Mouse (Mus musculus): ENCODE data around the gene Itga4.
A peak's percentile ranks its signal among the peaks of the same experiment; 100 is the strongest.

Gene Itga4

DNA sequence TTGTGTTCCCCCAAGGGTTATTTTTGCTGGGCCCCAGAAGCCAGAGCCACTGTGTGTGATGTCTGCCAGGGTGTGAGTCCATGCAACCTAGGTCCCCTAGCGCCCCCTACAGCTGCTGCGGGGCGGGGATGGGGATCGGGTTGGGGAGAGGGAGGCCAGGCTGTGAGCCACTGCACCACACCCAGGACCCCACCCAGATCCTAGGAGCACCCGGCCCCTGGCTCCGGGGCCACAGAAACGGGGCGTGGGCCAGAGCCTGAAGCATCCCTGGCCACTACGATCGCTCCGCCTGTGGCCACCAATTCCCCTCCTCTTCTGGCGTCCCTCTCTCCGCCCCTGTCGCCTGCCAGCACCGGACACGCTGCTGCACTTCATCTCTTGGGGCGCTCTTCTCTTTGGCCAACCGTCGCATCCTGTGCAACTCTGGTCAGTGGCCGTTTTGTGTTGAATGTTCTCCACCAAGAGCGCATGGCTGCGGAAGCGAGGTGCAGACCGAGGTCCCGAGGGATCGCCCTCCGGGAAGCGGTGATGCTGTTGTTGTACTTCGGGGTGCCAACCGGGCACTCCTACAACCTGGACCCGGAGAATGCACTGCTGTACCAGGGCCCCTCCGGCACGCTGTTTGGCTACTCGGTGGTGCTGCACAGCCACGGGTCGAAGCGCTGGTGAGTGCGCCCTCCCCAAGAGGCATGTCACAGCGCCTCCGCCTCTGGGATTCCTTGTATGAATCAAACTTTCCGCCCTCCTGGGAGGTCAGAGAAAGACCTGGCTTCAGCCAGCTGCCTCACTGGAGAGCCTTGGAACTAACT is at the start of gene Itga4:
Gene Itga4, plus strand, starts transcription at position 235 of the 809 bp plus-strand sequence.
- peak; percentile 78 for DNase-seq

DNA sequence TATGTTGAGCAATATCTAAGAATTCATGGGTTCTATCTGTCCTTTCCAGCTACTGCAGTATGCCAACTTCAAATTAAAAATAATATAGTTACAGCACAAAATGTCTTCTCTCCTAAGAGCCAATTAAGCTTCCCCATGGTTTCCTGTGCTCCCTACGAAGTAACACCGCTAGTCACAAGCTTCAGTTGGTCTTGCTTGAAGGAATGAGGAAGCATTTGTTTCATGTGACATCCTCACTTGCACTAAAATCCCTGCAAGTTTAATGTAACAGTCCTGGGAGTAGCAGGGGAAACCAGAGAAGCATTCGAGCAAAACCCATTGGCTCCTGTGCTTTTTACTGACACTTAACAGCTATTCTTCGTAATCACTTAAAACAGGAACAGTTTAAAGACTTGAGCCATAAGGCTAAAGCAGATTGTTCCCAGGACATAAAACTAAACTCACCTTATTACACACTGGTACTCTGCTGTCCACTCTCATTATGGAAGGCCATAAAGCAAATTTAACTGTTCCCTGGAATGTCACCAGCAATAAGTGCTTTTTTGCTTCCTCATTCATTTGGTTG is 49.0 kb upstream of the Itga4 start:
- DNase-seq = no peak

DNA sequence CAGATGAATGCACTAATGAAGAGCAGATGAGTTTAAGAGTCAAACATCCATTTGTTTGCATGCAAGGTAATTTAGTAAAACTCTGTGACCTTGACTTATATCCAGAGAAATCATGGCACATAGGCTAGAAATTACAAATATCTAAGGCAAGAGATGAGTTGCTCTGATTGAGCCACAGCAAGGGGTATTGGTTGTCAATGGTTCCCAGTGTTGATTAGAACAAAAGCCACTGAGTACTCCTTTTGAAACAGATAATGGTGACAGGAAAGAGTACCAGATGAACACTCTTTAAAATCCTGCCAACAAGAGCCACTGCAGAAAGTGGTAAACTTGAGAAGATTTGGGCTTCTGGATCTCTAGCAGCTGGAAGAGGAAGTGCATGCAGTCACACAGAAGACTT is 40.2 kb upstream of the Itga4 start:
- no peak for DNase-seq

DNA sequence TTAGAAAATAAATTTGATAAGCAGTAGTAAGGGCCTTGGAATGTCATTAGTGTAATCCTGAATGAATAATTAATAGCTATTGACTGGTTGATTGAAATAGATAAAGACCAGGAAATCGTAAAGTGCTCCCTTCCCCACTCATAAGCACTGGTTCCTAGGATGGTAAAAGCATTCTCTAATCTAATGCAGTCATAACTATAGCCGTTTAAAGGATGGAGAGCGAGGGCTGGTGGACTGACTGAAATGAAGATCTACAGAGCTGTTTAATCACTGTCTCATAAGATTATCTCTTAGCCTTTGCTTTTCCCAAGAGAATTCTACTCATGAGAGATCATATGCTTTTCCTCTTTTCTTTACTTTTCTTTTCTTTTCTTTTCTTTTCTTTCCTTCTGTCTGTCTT is 39.7 kb upstream of the Itga4 start:
- no peak for DNase-seq

DNA sequence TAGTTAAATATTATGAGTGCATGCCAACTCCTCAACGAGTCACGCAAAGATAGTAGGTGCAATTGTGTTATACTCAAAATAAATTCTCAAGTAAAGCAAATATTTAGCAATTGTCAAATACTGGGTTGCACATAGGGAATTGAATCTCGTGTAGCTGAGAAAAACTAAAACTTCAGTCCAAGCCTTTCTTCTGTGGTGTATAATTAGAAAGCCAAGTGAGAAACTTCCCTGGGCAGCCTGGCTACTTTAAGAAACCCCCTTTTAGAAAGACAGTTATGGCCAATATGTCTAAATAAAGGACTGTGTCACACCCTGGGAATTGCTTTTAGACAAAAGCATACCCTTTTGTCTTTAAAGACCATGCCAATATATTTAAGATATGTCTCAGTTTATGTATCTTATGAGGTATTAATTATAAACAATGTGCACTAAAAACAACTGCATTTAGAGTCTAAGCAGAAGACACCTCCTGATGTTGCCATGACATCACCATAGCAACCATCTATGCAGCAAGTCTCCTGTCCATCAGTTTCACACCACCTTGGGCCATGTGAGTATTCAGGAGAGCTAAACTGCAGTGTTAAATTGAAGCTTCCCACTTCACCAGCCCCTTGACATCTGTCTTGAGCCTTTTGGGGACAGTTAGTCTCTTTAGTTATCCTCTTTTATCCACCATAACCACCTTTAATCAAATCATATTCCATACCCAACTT is 30.4 kb upstream of the Itga4 start:
- no peak for DNase-seq

DNA sequence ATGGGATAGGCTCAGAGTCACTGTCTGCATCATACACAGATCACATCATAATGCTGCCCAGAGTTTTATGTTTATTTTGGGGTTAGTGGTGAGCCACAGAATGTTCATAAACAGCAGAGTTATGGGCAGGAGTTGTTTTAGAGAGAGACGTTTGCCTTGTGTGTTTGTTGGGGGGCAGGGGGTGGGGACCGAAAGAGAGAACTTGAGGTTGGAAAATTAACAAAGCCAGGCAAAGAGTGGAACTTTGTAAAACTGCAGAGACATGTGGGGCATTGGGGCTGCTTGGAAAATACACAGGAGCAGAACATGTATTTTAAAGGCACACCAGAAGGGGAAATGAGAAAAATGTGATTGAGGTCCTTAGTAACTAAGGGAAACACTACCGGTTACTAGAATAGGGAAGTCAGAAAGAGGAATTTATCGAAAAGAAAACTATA is 27.4 kb upstream of the Itga4 start:
- DNase-seq = no peak

DNA sequence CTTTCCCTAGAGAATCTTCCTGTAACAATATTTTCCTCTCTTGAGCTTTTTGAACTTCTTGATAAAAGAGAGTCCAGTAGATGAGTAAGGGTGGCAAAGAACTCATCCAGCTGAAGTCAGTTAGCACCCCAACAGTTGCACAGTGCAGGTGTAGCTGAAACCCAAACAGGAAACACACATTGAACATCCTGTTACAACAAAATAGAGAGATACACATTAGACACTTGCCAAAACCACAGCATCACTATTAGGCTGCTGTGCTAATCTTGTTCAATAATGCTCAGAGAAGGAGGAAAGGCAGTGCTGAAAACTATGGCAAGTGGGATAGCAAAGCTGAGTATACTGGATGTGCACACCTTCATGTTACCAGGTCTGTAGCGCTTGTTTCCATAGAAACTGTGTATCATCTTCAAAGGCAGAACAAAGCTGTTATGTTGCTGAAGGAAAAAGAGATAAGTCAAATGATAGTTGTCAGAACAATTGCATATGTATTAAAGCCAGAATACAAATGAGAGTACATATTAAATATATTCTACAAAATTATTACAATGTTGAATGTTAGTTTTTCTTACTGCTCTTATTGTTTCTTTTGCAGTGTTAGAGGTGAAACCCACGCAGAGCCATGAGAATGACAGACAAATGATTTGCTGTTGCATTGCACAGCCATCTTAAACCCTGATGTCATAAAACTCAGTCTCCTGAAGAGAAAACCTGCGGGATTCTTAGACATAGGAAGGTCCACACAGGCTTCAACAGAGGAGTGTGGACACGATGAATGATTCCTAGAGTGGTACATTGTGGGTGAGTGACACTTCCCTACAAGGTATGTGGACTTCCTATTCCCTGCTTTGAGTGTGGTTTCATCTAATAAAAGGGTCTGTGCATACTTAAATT is 23.9 kb upstream of the Itga4 start:
- DNase-seq = no peak

DNA sequence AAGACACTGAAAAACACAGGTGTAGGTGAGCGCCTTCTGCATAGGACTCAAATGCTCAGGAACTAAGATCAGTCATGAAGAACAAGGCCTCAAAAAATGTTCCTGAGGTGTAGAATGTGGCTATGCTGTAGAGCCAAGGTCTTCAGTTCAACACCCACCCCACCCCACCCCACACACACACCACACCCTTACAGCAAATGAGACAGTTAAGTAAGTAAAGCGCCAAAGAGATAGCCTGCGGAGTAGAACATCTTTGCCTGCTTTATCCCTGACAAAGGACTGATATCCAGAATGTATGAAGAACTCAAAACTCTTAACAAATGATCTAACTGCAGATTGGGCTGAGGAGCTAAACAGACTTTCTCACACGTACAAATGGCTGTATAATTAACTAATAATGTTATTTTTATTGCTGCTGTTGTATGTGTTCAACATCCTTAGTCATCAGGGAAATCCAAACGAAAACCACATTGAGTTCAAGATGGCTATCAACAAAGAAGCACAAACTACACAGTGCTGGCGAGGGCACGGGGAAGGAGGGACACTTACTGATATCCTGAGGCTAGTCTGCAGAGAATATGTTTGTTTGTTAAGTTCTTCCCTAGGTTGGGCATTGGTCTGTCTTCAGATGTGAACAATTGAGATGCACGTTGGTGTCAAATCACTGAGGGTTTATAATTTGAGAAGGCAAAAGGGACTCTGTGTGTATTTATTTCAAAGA is 19.3 kb upstream of the Itga4 start:
- no peak for DNase-seq

DNA sequence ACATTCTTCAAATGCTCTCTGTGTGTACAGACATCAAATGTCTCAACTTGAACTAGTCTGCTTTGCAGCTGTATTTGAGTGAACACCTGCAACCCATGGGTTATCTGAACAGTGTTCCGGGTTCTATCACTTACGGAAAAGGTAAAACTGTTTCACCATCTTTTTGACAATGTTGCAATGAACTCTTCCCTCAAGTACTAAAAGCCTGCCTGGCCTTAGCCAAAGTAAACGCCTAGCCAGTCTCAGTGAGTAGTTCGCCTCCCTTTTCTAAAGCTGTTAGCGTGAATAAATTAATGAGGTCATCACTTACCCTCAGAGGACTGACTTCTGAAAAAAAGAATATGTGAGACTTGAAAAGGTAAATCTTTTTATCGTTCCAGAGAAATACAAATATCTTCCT is 18.0 kb upstream of the Itga4 start:
- DNase-seq = no peak

DNA sequence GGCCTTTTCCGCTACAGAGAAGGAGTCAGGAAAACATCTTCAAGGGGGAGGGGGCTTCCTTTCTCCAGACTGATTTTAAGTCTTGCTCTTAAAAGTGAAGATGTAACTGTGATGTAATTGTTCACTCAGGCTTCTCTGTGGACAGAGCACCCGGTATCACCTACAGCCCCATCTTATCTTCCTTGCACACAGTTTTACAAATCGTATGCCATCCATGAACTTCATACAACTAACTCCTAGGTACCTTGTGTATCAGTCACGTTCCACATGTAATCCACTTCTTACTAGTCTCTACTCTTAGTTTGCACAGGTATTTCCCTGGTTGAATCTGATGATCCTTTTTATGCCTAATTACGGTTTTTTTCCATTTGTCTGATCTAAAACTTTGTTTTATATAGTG is 10.9 kb upstream of the Itga4 start:
- no peak for DNase-seq

DNA sequence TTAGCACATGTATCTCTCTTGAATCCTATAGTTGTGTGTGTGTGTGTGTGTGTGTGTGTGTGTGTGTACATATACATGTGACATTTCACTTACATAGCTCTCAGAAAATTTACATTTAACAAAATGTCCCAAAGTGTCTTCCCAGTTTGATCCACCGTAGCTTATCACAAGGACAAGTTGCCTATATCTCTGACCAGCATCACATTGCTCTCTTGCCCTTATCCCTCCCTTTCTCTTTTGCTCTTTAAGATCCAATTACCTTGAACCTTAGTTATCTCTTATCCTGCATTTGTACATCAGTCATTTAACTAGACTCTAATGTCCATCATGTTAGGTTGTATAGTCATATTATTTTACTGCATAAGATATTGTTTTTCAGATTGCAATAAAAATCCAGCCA is 10.5 kb upstream of the Itga4 start:
- no peak for DNase-seq

DNA sequence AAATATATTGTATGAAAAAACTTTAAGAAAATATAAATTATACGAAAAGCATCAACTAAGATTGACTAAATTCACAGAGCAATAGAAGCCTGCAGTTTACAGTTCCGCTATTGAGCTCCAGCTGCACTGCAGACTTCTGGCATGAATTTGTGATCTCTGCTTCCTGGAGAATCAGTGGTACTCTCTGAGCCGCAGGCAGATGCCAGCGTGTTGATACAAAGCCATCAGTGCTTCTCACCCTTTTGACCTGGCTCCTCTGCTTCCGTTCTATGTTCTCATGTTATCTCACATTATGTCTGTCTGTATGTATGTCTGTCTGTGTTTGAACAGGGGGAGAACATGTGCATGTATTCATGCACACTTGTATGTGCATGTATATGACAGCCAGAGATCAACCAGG is 6.9 kb upstream of the Itga4 start:
- no peak for DNase-seq

DNA sequence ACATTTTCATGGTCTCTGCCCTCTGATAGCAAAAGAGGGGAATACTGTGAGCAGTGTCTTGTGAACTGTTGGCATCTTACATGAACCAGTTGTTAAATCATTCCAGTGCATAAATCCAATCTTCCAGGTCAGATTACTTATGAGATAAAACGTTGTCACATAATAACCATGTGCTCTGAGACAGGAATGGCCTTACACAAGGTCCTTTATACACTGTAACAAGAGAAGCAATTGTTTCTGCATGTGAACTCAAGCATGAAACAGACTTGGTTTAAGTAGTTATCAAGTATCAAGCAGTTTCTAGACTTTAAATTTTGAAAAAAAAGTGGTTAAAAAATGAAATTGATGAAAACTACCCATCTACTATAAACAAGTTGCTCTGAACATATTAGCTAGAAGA is 4.7 kb upstream of the Itga4 start:
- no peak for DNase-seq

DNA sequence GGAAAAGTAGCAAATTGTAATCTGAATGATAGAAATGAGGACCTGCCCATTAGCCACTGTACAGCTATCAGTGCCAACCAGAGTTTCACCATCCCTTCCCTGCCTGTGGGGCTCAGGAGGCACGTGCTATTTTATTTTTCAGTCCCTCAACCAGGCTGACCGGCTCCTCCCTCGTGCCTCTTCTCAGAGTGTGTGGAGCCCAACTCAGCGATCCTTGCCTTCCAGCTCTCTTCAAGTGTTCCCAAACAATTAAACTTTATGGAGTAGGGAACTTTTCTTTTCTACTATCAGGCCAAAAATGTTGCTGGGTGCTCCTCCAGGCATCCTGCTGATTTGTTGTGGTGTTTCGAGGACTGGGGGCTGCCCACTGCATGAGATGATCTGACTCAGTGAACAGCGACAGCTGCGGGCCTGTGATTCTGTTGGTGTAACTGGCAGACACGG is 1.4 kb upstream of the Itga4 start:
- DNase-seq = peak; percentile 14

DNA sequence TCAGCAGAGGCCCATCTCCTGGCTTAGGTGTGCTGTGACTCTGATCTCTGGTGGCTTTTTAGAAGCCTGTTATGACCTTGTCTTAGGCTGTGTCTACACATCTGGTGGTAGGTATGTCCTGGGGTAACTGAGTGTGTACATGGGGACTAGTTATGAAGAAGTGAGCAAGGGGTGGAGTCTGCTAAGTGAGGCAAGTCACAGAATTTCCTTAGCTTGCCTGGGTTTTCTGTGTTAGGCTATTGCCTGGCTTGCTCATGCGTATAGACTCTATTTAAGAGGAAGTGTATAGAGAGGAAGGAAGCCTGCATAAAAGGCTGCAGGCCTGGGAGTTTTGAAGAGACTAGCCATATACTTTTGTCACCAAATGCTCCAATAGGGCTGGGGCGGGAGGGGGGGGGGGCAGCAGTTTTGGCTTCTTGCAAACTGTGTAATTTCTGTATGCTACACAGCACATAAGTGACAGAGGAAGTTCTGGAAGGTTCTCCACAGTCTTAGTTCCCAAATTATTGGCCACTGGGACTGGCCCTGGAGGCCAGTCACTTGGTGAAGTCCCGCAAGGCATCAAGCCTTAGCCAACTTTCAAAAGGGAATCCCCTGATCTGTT is 536 bp upstream of the Itga4 start:
- no peak for DNase-seq

DNA sequence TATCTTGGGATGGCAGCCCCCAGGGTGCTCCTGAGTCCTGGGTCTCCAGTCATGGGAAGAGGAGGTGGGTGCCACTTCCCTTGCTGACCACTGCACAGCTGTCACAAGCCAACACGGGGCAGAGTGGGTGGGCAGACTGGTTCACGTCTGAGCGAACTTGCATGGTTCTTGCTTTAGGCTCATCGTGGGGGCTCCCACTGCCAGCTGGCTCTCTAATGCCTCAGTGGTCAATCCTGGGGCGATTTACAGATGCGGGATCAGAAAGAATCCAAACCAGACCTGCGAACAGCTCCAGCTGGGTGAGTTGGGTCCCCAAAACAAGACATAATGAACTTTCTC is 744 bp downstream of the Itga4 start:
- no peak for DNase-seq

DNA sequence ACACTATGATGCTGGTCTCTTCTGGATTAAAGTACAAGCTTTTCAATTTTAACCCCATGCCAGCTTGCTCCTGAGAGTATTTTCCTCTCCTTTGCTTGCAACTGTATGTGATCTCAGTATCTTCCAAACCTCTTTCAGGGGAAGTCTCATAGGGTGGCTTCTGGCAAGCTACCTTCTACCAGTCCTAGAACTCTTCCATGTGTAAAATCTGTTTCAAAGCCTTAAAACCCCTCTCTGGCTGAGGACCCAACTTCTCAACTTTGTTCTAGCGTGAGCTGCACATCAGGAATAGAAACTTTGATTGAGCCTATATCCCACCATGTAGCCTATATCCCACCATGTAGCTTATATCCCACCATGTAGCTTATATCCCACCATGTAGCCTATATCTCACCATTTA is 1.1 kb downstream of the Itga4 start:
- no peak for DNase-seq

DNA sequence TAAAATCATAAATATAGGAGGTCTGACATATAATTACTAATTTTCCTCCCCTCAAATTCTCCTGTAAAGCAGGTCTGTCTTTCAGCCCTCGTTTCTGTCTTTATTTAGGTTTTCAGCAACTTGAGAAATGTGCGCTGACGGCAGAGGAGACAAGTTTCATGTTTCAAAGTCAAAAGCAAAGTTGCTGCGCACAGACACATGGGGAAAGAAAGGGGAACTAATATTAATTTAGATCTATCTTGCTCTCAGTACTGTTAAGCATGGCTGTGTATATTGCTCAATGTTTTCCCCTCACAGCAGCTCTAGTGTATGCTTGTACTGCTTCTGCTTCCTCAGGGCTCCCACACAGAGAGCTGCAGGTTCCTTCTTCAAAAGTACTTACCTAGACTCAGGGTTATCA is 1.7 kb downstream of the Itga4 start:
- no peak for DNase-seq

DNA sequence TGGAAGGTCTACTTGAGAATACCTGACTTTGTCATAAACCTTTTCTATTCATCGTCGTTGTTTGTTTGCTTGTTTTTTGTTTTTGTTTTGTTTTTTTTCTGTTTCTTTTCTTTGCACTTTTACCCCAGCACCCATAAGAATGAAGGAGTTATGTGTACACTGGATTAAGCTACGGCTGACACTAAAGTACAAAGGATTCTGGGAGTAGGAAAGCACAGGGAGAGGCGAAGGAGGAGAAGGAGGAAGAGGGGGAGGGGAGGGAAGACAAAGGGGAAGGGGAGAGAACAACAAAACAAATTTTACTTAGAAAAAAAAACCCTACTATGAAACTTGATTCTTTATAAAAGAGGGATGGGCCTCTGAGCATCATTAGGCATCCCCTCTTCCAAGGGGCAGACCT is 2.2 kb downstream of the Itga4 start:
- no peak for DNase-seq

DNA sequence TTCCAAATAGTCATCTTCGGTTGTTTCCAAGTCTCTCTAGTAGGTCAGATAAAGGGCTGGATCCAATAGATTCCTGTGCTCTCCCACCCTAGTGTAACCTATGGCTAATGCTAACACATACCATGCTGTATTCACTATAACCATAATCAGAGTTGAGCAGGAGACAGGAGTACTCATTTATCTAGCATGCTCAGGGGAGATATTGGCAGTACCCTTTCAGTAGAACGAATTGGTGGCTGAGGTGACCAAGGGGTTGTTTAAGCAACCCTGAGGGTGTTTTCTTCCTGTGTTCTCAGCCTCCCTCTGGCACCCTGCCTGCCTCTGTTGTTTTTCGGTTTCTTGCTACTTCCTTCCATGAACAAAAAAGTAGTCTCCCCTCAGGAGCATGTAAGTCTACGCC is 4.1 kb downstream of the Itga4 start:
- peak; percentile 14 for DNase-seq

DNA sequence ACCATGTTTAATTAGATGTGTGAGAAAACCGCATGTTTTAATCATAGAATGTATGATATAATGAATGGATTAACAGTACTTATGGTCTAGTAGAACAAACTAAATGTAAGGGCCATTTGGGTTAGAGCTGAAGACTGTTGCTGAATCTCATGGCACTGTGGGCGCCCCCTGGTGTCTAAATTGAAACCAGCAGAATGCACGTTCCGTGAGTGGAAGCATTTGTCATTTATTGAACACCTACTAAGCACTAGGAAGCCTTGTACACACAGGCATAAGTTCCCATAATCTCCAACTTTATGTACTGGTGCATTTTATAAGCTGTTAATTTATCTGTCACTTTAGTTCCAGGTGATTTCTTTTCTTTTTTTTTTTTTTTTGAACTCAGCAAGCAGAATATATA is 10.4 kb downstream of the Itga4 start:
- DNase-seq = peak; percentile 78

DNA sequence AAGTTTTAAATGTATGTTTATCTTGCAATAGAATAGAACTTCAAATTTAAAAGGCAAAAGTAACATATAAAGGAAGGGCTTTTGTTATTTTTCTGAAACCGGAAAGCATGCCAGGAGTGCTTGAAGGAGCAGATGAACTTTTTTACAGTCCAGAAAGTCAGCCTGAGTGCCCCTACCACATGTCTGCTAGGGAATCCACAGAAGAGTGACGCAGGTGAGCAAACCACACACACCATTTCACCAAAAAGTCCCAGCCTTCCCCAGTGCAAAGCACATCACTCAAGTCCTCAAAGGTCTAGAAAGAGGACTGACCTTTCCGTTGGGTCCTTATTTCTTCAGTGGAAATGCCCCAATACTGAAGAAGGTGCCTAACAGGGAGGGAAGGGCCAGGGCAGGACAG is 11.3 kb downstream of the Itga4 start:
- DNase-seq = no peak
